Mouse (Mus musculus) heart, embryonic 13.5 days (tissue): ENCODE measurements around the gene Slc35e4. TPM values are rescaled to one million over a fixed set of nuclear protein-coding genes. Genes with fewer than 3 reads are reported as not detected.

Source experiments
- ATAC-seq: fragments of 200-750 bp; cut with Nextera tagmentation; 2 replicates; pipeline ENCODE4 v1.8.0; 2017; ENCODE audit warnings: moderate TSS enrichment; ENCODE audit not compliant: insufficient number of reproducible peaks, low FRiP score, low TSS enrichment; ENCODE audit errors: extremely low read depth
- H3K27ac ChIP-seq: fragments of 300-500 bp; sonication (generic); replicated peaks from 2 replicates; pipeline ENCODE4 v1.5.1; 2015; ENCODE audit warnings: moderate library complexity, mild to moderate bottlenecking, inconsistent platforms
- H3K27me3 ChIP-seq: fragments of 300-500 bp; sonication (generic); replicated peaks from 2 replicates; pipeline ENCODE4 v1.6.1; 2015; ENCODE audit warnings: mild to moderate bottlenecking, inconsistent platforms
- H3K36me3 ChIP-seq: fragments of 300-500 bp; sonication (generic); 2 replicates; pipeline ENCODE4 v1.6.1; 2015; ENCODE audit warnings: mild to moderate bottlenecking, inconsistent platforms
- H3K4me1 ChIP-seq: fragments of 300-500 bp; sonication (generic); 2 replicates; pipeline ENCODE4 v1.6.1; 2015; ENCODE audit warnings: inconsistent platforms
- H3K4me2 ChIP-seq: fragments of 300-500 bp; sonication (generic); 2 replicates; pipeline ENCODE4 v1.6.1; 2015; ENCODE audit warnings: inconsistent platforms, mild to moderate bottlenecking, moderate library complexity
- H3K4me3 ChIP-seq: fragments of 300-500 bp; sonication (generic); 2 replicates; pipeline ENCODE4 v1.5.1; 2015; ENCODE audit warnings: moderate library complexity, mild to moderate bottlenecking, inconsistent platforms
- H3K9ac ChIP-seq: fragments of 300-500 bp; sonication (generic); 2 replicates; pipeline ENCODE4 v1.6.1; 2015; ENCODE audit warnings: inconsistent platforms, mild to moderate bottlenecking, moderate library complexity
- H3K9me3 ChIP-seq: fragments of 300-500 bp; sonication (generic); 2 replicates; pipeline ENCODE4 v1.6.1; 2016; ENCODE audit warnings: inconsistent platforms
- WGBS: fragments of 180-500 bp; shearing (Covaris S2); methylation state at CpG from one replicate; pipeline ENCODE4 v1.1.7; 2015; ENCODE audit warnings: mixed read lengths; 5-methylcytosine and 5-hydroxymethylcytosine counted together
- polyA plus RNA-seq: library from polyadenylated mRNA; unstranded; fragments of >200 nt; fragmentation: Nextera tagmentation; extraction: Ambion mirVana; gene quantifications from 2 replicates; pipeline ENCODE4 v1.2.1, GENCODE M21; 2015

Gene Slc35e4
- polyA plus RNA-seq, 1 experiment from 2014 or later: 4.9 TPM

DNA sequence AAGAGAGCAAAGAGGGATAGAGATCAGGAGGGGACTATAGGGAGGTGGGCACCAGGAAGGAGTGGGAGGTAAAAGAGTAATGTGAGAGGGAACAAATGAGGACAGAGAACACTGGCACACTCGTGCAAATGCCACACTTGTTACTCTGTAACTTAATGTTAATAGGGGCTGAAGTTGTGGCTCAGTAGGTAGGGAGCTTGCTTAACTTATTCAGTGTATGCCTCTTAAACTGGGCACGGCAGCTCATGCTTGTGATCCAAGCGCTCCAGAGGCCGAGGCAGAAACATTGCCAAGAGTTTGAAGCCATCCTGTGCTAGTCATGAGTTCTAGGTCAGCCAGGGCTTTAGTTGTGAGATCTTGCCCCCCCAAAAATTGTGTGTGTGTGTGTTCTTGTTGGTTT lies 20.7 kb upstream of the Slc35e4 start:
- H3K27me3 ChIP-seq: 0 out of 2 replicates have a peak, but pooled peaks cover 14% of the 10 kb centered on the region
- H3K9ac ChIP-seq: no peak overlapping the region
- no peak overlapping the region for H3K27ac ChIP-seq
- no peaks in the 10 kb centered on the region for H3K36me3 ChIP-seq
- H3K4me2 ChIP-seq: no peak overlapping the region
- ATAC-seq: no peak
- no peak overlapping the region for H3K4me3 ChIP-seq
- H3K9me3 ChIP-seq: no peaks in the 10 kb centered on the region
- 70% methylated on average over 4 of the region's 4 CpGs for WGBS
- H3K4me1 ChIP-seq: peaks cover 21% of the 10 kb centered on the region

DNA sequence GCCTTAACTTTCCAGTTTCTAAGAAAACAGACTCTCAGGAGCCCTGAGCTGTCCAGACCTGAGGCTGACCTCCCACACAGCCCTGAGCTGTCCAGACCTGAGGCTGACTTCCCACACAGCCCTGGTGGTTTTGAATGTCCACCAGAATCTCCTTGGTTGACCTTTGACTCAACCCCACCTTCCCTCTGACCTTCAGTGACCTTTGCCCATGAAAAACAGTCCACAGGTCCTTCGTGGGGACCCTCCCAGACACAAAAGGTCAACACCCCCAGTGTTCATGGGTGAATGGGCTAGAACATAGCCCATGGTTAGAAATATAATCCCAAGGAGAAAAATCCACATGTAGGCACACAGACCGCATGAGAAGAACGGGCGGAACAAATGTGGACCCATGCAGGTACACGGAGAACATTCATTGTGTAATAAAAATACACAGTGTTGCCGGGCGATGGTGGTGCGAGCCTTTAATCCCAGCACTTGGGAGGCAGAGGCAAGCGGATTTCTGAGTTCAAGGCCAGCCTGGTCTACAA lies 19.4 kb upstream of the Slc35e4 start:
- Histone ChIP-seq H3K9ac (no peak overlapping the region), H3K27me3 (0 out of 2 replicates have a peak, but pooled peaks cover 11% of the 10 kb centered on the region), H3K9me3 (no peaks in the 10 kb centered on the region), H3K4me2 (no peak overlapping the region), H3K36me3 (no peaks in the 10 kb centered on the region), H3K4me1 (peaks cover 24% of the 10 kb centered on the region), H3K27ac (no peak overlapping the region), H3K4me3 (no peak overlapping the region)
- WGBS: 89% methylated on average over 9 of the region's 9 CpGs
- ATAC-seq: no peak

DNA sequence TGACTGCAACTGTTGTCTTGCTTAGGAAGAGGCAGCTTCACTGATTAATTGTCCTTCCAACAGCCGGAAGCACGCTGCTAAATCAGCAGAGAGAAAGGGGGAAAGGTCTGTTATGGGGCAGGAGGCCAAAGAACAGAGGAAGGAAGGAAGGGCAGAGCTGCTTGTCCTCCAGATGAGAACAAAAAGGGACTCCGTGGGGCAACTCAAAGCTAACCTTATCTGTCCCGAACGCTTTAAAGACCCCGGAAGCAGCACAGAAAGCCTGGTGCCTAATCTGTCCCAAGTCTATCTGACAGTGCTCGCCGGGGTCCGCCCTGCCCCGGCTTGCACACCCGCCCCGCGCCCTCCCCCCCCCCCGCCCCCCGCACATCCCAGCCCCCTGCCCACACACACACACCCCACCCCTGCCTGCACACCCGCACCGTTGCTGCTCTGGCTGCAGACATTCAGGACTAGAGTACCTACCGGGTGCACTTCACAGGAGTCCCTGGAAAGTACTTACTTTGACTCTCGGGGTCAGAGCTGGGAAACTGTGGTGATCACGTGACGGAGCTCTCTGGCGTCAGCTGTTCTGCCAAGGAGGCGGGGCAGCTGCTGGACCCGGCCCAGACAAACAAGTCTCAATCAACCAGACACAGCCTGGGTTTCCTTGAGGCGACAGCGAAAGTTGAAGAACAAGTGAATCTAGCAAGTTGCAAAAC lies 17.2 kb upstream of the Slc35e4 start, which contains the start of gene Tcn2:
Tcn2 (minus strand) TSS at position 649 of the 701 bp plus-strand sequence.
- Histone ChIP-seq H3K4me2 (peak within 1 kb of the TSS; percentile 89), H3K36me3 (peaks cover 15% of the 10 kb centered on the region), H3K4me3 (peak within 1 kb of the TSS; percentile 66), H3K4me1 (peaks cover 24% of the 10 kb centered on the region), H3K27me3 (no peaks in the 10 kb centered on the region), H3K27ac (peak within 1 kb of the TSS; percentile 13), H3K9me3 (no peaks in the 10 kb centered on the region), H3K9ac (peak within 1 kb of the TSS; percentile 80)
- 0% methylated on average over 24 of the region's 26 CpGs for WGBS
- ATAC-seq: peak; percentile 86

DNA sequence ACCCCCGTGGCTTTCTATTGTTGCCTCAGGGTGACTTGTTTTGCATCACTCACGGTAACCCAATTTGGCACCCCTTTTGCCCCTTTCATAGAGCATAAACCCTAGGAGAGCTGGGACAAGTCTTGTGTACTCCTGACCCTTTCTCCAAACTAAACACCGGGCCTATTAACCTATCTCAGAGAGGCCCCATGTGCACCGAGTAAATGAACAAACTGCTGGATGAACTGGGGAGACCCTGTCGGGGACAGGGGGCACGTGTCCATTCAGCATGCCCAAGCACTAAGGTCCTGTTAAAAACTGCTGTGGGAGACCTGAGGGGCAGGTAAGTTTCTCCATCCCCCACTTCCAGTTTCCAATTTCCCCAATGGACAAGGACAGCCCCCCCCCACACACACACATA lies 16.5 kb upstream of the Slc35e4 start:
- H3K27me3 ChIP-seq: no peaks in the 10 kb centered on the region
- 37% methylated on average over 6 of the region's 6 CpGs for WGBS
- ATAC-seq: no peak
- peak overlapping the region; percentile 80 for H3K9ac ChIP-seq
- H3K36me3 ChIP-seq: peaks cover 23% of the 10 kb centered on the region
- H3K4me2 ChIP-seq: peak overlapping the region; percentile 89
- H3K9me3 ChIP-seq: no peaks in the 10 kb centered on the region
- peak overlapping the region; percentile 13 for H3K27ac ChIP-seq
- peak overlapping the region; percentile 66 for H3K4me3 ChIP-seq
- peaks cover 24% of the 10 kb centered on the region for H3K4me1 ChIP-seq

DNA sequence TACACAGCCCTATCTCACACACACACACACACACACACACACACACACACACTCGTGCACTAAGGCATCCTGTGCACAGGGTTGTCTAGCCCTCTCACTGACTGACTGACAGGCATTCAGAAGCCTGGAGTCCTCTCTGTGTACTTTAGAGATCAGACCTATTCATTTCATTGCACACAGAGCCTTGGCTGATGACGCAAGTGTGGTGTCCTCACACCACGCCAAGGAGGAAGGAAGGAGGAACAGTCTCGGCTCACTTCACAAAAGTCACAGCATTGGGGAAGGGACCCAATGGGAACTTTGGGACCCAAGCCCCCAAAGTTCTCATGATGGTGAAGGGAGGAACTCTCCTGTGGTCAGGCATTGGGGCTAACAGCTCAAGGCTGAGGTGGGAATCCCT lies 15.6 kb upstream of the Slc35e4 start:
- WGBS: 72% methylated on average over 4 of the region's 4 CpGs

DNA sequence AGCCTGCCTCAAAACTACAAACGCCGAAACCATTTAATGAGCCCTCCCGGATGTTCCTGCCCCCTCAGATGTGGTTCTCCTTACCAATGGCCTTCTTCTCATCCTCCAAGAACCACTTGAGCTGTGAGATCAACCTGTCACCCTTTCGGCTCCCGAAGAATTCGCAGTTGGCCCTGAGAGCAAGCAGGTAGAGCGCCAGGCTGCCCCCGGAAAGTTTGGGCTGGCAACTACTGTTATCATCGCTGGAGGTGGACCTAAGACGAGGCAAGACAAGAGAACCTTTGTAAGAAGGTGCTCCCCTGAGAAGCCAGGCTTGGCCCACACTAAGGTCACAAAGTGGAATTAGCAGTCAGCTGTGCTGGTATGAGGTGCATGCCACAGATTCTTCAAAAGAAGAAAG lies 11.5 kb upstream of the Slc35e4 start:
- no peak overlapping the region for H3K4me2 ChIP-seq
- ATAC-seq: no peak
- no peak overlapping the region for H3K27ac ChIP-seq
- H3K4me3 ChIP-seq: no peak overlapping the region
- no peaks in the 10 kb centered on the region for H3K27me3 ChIP-seq
- peaks cover 67% of the 10 kb centered on the region for H3K36me3 ChIP-seq
- peaks cover 14% of the 10 kb centered on the region for H3K4me1 ChIP-seq
- H3K9ac ChIP-seq: no peak overlapping the region
- H3K9me3 ChIP-seq: no peaks in the 10 kb centered on the region
- 89% methylated on average over 10 of the region's 10 CpGs for WGBS

More for the DNA sequence above, 15.6 kb upstream of the Slc35e4 start:
- Histone ChIP-seq H3K27ac (no peak overlapping the region), H3K9me3 (no peaks in the 10 kb centered on the region), H3K4me3 (peak overlapping the region; percentile 66; the same call in 1 of the 2 replicates), H3K36me3 (peaks cover 30% of the 10 kb centered on the region), H3K9ac (no peak overlapping the region), H3K4me1 (peaks cover 24% of the 10 kb centered on the region), H3K4me2 (peak overlapping the region; percentile 89), H3K27me3 (no peaks in the 10 kb centered on the region)
- no peak for ATAC-seq

DNA sequence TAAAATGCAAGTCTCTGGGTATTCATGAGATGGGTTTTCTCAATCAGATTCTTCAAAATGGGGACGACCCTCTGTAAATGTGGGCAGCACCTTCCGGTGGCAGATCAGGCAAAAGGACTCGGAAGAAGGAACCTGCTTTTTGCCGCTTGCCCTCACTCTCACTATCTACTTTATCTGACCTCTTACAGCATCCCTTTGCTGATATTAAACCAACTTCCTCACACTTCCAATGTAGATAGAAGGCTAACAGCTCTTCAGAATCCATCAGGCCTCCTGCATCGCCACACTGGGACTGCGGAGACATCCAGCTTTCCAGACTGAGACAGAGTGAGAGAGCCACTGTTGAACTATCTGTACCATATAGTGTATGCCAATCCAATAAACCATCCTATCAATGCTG lies 8.3 kb upstream of the Slc35e4 start:
- Histone ChIP-seq H3K9ac (no peak overlapping the region), H3K4me1 (peaks cover 3% of the 10 kb centered on the region; the same call in 1 of the 2 replicates), H3K27ac (no peak overlapping the region), H3K4me2 (no peak overlapping the region), H3K27me3 (no peaks in the 10 kb centered on the region), H3K9me3 (no peaks in the 10 kb centered on the region), H3K4me3 (no peak overlapping the region), H3K36me3 (peaks cover 75% of the 10 kb centered on the region)
- no peak for ATAC-seq
- 86% methylated on average over 6 of the region's 6 CpGs for WGBS

DNA sequence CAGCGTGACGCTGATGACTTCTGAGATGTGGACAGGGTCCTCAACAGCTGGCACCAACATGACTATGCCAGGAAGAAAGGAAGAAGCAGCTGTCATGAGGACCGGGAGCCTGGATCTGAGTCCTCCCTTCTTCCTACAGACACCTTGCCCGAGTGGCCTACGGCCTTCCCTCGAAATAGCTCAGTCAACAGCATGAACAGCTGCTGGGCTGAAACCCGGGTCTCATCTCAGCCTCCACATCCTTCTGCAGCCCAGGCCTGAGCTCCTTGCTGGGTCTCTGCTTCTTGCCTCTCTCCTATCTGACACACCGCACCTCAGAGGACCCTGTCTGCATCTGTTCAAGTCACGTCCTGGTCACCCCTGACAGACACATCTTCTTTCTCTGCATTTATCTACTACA lies 7.7 kb upstream of the Slc35e4 start:
- Histone ChIP-seq H3K36me3 (peaks cover 73% of the 10 kb centered on the region), H3K4me2 (no peak overlapping the region), H3K9ac (no peak overlapping the region), H3K9me3 (no peaks in the 10 kb centered on the region), H3K4me3 (no peak overlapping the region), H3K27ac (no peak overlapping the region), H3K4me1 (peaks cover 3% of the 10 kb centered on the region; the same call in 1 of the 2 replicates), H3K27me3 (no peaks in the 10 kb centered on the region)
- no peak for ATAC-seq
- WGBS: 86% methylated on average over 9 of the region's 9 CpGs

DNA sequence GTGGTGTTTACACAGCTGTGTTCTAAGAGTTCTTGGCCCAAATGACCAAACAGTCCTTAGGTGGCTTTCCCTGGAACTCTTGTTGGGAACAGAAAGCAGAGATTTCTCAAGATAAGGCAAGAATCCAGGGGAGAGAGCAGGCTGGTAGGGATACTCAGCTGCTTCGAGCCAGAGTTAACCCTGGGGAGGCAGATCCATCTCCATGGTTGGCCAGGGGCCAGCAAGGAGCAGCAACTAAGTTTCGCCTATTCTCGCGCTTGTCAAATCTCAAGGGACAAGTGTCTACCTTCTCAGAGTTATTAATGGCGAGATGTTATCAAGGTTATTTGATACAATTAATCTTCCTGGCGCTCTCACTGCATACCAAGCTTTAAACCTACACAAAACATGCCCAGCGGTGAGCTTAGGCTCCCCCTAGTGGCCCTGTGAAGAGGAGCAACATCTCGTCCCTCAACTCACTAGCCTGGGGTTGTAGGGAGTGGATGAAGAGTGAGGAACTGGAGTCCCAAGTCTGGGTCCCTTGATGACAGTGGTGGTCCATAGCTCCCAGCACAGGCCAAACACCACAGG lies 6.9 kb upstream of the Slc35e4 start:
- 36% methylated on average over 8 of the region's 8 CpGs for WGBS
- H3K4me2 ChIP-seq: 0 out of 2 replicates have a peak overlapping the region, but pooled peaks have one; percentile 12
- H3K4me1 ChIP-seq: peaks cover 3% of the 10 kb centered on the region; the same call in 1 of the 2 replicates
- no peaks in the 10 kb centered on the region for H3K27me3 ChIP-seq
- peaks cover 69% of the 10 kb centered on the region for H3K36me3 ChIP-seq
- H3K4me3 ChIP-seq: no peak overlapping the region
- no peaks in the 10 kb centered on the region for H3K9me3 ChIP-seq
- H3K27ac ChIP-seq: no peak overlapping the region
- no peak overlapping the region for H3K9ac ChIP-seq
- ATAC-seq: no peak

DNA sequence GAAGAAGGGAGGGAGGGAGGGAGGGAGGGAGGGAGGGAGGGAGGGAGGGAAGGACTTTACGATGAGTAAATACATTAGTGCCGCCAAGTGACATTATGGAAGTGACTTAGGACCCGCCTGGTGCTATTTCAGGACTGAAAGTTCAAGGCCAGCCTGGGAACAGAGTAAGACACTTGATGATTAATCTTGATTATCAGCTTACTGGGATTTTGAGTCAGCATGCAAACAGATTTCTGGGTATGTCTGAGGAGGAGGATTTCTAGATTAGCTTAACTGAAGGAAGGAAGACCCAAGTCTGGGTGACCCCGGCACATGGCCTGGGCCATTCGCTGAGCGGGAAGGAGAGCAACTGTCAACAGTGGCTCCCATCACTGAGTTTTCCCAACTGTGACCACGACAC lies 6.0 kb upstream of the Slc35e4 start:
- 80% methylated on average over 7 of the region's 7 CpGs for WGBS
- Histone ChIP-seq H3K36me3 (peaks cover 60% of the 10 kb centered on the region), H3K4me2 (no peak overlapping the region), H3K9ac (no peak overlapping the region), H3K9me3 (no peaks in the 10 kb centered on the region), H3K27ac (no peak overlapping the region), H3K27me3 (no peaks in the 10 kb centered on the region), H3K4me1 (peaks cover 12% of the 10 kb centered on the region), H3K4me3 (no peak overlapping the region)
- no peak for ATAC-seq

DNA sequence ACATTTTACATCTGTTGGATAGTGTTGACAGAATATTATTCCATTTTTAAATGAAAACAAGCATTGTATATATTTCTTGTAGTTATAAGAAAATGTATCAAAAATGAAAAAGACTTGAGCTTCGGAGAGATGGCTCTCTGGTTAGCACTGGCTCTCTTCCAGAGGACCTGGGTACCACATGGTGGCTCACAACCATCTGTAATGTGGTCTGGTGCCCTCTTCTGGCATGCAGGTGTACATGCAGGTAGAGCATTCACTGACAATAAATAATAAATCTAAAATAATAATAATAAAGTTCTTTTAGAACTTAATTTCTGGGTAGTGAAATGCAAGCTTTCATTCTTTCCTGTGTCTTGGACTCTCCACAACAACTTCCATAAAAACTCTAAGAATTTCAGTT lies 4.3 kb upstream of the Slc35e4 start:
- no peaks in the 10 kb centered on the region for H3K27me3 ChIP-seq
- 53% methylated on average over 1 of the region's 1 CpGs for WGBS
- H3K4me1 ChIP-seq: peaks cover 21% of the 10 kb centered on the region
- H3K4me2 ChIP-seq: no peak overlapping the region
- no peaks in the 10 kb centered on the region for H3K9me3 ChIP-seq
- H3K36me3 ChIP-seq: peaks cover 45% of the 10 kb centered on the region
- no peak for ATAC-seq
- no peak overlapping the region for H3K4me3 ChIP-seq
- no peak overlapping the region for H3K9ac ChIP-seq
- no peak overlapping the region for H3K27ac ChIP-seq
